Mouse (Mus musculus) cerebellum, postnatal 10 days (tissue): ENCODE measurements around the gene B4galt3.
A peak's percentile ranks its signal among the peaks of the same experiment; 100 is the strongest.

ENCODE experiments used
- DNase-seq, 2 experiments: peaks; one replicate each; pipeline ENCODE4 v3.0.0; 2021; ENCODE audit warnings: mixed read lengths in 2 of 2

Gene B4galt3

DNA sequence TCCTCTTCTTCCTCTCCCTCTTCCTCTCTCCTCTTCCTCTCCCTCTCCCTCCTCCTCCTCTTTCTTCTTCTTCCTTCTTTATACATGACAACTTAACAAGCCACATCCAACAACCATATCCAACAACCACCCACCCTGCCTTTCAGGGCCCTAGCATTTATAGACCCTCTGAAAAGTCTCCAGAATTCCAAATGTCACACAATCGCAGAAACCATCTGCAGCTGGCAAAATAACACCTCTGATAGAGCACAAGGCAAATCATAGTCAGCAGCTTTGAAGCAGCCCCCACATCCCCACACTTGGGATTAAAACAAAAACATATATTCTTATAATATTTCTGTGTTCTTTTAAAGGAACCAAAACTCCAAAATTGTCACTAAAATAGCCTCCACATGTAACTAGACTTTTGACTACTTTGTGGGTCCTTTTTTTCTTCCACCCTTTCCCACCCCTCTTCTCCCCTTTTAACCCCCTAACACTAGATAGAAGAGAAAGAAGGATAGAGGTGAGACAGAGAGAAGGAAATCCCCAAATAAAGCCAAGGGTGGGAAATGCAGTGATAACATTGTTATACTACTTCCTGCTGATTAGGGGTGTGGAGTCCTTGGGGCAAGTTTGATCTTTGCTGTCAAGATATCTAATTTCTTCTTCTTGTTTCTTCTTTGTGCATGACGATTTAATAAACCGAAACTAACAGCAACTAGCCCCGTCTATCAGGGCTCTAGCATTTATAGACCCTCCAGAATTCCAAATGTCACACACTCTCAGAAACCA is 4.0 kb upstream of the B4galt3 start:
- DNase-seq = no peak

DNA sequence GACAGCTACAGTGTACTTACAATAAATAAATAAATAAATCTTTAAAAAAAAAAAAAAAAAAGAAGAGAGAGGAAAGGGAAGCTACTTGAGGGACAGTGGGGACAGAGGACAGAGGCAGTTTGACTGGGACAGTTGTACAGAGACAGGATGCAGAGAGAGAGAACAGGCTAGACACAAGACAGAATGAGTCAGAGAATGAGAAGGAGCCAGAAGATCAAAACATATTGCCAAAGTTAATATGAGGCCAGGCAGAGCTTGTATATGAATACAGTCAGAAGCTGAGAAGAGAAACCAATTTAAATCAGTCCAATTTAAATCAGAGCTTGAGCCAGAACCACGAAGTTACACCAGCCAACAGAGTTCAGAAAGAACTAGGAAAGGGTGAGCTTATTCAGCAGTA is 1.8 kb upstream of the B4galt3 start:
- DNase-seq = no peak

DNA sequence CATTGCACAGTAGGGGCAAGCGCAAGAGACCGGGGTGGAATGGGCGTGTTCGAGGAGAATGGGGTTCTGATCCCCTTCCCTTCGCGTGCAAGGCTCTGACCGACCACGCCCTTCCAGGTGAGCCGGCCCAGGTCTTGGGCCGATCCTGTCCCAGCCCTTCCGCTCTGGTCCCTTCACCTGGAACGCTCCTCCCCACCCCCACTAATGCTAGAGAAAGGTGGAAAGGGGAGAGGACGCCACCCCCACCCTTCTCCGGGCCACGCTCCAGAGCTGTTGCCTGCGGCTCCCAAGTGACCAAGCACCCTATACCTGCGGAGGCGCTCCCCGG is 409 bp downstream of the B4galt3 start:
- DNase-seq = peak; percentile 68 to 71

DNA sequence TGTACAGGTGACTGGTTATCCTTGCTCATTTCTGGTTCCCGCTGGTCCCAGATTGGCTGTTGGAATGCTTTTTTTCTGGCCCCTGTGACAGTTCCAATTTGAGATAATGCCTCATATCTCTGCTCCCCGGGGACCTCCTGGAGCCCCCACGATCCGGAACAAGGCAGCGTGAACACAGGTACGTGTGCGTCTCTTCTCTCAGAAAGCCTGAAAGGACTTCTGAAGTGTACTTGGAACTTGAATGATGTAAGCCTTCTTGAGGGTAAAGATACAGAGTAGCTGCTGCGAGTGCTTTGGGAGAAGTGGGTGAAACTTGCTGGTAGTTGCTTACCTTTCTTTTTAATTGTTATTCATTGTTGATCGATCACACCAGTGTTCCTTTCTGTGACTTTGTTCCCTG is 1.1 kb downstream of the B4galt3 start:
- DNase-seq = peak in 1 of 2 experiments; percentile 24

DNA sequence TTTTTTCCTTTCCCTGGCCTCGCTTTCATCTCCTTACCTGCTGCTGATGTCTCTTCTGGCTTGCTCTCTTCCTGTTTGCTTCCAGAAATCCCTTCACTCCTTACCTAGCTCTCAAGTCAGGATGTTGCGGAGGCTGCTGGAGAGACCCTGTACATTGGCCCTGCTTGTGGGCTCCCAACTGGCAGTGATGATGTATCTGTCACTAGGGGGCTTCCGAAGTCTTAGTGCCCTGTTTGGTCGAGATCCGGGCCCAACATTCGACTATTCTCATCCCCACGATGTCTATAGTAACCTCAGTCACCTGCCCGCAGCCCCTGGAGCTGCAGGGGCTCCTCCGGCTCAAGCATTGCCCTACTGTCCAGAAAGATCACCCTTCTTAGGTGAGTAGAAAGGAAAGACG is 1.5 kb downstream of the B4galt3 start:
- DNase-seq = no peak

DNA sequence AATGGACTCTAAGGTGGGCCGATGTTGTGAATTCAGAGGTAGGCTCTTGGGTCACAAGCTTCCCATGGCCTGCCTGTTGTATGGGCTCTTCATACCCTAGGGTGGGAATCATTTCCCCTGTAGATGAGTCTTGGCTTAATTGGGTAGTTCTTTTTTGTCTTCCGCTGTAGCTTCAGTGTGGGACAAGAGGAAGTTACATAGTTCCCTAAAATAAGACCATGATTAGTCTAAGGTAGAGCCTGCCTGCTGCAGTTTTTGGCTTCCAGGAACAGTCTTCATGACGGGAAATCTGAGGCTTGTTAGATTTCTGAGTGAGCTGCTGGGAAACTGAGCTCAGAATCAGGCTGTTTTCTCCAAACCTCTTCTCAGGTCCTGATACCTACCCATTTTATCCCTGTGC is 2.0 kb downstream of the B4galt3 start:
- DNase-seq = no peak

GRCm38 (mm10) chr1:171274171-171274570 is 4.0 kb downstream of the B4galt3 start:
- DNase-seq = no peak

DNA sequence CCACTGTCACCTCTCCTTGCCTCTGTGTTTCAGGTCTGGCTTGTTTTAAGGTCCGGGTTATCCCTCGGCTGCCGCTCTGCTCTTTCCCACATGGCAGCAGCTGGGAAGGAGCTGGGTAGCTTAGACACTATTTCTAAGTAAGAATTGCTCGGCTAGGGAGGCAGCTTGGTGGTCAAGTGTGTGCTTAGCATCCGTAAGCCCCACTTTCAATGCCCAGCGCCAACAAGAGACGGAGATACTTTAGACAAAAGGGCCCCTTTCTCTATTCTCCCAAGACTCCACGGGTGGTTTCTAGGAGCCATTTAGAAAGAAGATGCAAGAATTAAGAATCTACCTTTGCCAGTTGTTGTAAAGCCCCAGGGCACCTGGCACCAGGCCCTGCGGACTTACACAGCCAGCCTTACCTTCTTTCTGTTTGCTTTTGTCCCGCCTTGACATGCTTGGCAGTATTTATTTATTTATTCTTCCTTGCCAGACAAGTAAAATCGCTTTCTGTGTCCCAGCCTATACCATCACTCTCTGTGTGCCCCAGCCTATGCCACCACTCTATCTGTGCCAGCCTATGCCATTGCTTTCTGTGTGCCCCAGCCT is 5.1 kb downstream of the B4galt3 start:
- no peak for DNase-seq

- DNase-seq = peak in 1 of 2 experiments; percentile 22
Observed at GRCm38 (mm10) chr1:171276110-171276748, 6.1 kb downstream of the B4galt3 start.

DNA sequence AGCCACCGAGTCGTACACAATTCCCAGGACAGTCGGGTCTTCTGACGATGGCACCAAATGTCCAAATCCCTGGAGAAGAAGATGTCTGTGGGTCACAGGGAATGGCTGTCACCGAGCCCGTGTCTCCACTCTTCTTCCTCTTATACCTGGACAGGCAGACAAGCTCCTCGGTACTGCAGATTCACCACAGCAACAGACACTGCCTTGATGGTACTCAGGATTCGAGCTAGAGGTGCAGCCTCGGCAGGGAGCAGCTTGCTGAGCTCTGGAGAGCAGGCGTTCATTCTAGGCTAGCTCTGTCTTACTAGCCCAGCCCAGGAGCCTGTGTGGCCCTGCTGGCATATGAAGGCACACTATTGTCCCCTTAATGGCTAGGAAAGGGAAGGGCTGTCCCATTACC is 7.6 kb downstream of the B4galt3 start:
- DNase-seq = no peak

DNA sequence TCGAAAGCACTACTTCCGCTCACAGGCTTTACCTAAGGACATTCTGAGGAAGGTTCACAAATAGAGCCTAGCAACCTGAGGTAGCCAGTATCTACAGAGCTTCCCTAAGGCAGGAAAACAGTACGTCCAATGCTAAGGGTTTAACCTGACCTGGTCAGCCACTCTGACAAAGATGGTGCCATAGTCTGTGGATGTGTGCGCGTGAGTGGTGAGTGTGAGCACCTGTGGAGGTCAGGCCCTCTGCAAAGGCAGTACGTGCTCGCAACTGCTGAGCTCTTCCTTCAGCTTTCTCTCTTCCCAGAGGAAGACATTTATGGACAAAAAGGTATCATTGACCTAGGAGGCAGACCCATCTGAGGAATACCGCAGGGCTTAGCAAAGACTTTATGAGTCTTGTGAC is 8.3 kb downstream of the B4galt3 start:
- DNase-seq = no peak

- DNase-seq = peak in 1 of 2 experiments; percentile 5
Observed at GRCm38 (mm10) chr1:171279012-171279705, 9.0 kb downstream of the B4galt3 start.

DNA sequence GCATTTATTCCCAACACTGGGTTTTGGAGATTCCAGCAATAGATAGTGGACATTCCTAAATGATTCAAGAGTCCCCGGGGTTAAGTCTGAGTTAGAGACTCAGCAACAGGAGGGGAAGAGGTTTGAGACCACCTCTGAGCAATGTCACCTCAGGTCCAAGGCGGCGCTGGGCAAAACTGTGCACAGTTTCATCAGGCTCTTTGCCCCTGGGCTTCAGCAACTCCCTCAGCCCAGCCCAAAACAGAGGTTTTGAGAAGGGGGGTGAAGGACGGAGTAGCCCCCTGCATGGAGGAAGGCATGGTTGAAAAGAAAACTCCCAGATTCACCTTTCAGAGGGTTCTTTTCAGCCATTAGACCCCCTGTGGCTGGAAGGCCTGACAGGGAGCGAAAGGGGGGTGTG is 9.6 kb downstream of the B4galt3 start:
- peak in 1 of 2 experiments; percentile 10 for DNase-seq

DNA sequence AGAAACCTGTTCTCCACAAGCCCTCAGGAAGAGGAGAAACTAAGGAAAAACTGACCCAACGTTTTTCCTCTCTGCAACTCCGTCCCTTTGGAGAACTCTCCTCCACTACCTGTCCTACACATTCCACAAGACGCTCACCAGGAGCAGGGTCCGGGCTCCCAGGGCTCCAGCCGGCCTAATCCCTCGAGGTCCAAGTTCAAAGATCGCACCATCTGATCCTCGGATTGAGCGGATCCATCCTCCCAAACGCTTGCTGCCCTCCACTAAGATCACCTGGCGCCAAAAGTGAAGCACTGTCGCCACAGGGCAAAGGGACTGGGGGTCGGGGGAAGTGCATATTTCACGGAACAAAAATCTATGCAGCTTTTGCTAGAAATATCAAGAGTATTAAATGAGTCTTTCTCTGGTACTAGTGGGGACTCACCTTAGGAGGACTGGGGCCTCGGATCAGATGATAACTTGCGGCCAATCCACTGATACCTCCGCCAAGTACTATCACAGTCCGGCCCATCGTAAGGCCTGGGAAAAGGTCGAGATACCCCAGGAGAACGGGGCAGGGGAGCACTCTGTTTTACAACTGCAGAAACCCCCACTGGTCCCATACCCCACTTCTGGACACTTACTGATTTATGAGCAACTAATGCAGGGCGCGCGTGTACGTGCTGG is 10.3 kb downstream of the B4galt3 start:
- peak; percentile 14 to 48 for DNase-seq

- DNase-seq = peak; percentile 93
Observed at GRCm38 (mm10) chr1:171280916-171281527, 10.9 kb downstream of the B4galt3 start, which contains the start of gene Ppox. TSS of gene Ppox (minus strand) at chr1:171281186.

DNA sequence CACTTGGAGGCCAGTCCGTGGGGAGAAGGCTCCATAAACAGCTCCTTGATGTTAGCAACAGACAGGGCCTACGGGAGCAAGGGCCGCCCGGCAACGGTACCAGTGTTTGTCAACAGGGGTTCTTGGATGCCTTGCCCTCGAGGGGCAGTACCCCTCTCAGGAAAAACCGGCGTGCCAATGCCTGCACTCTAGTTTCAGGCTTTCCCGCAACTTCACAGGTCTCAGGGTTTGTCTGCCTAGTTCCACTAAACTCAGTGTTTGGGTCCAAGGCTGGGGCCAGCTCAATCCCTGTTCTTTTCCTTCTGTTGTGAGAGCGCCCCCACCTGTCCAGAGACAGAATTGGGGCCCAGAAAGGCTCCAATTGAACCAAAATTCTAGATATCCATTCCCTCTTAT is 11.4 kb downstream of the B4galt3 start:
- peak; percentile 86 to 87 for DNase-seq

- DNase-seq = peak; percentile 25 to 32
Observed at GRCm38 (mm10) chr1:171282086-171282805, 12.1 kb downstream of the B4galt3 start.

GRCm38 (mm10) chr1:171283188-171284160 is 13.3 kb downstream of the B4galt3 start:
- DNase-seq = peak in 1 of 2 experiments; percentile 12

- peak in 1 of 2 experiments; percentile 6 for DNase-seq
Observed at GRCm38 (mm10) chr1:171284491-171284890, 14.4 kb downstream of the B4galt3 start.
